Mouse (Mus musculus) liver, embryonic 14.5 days (tissue): Measurements from ENCODE around the gene B4galnt2. TPM values are rescaled to one million over a fixed set of nuclear protein-coding genes. Genes with fewer than 3 reads are reported as not detected.

Source experiments
- ATAC-seq: fragments of 200-750 bp; cut with Nextera tagmentation; 2 replicates; pipeline ENCODE4 v1.8.0; 2017; ENCODE audit warnings: moderate number of reproducible peaks, mild to moderate bottlenecking, moderate library complexity; ENCODE audit not compliant: insufficient read depth
- DNase-seq, 3 experiments: peaks; one replicate each; pipeline ENCODE4 v3.0.0-alpha.2; 2012 to 2013; ENCODE audit warnings: low read depth in 3 of 3, low spot score in 3 of 3
- H3K27ac ChIP-seq: fragments of 300-500 bp; sonication (generic); 2 replicates; pipeline ENCODE4 v1.5.1; 2014; ENCODE audit warnings: moderate library complexity, mild to moderate bottlenecking, control low read depth, inconsistent platforms
- H3K27me3 ChIP-seq: fragments of 300-500 bp; sonication (generic); 2 replicates; pipeline ENCODE4 v1.6.1; 2014; ENCODE audit warnings: mild to moderate bottlenecking, low read length, moderate library complexity; ENCODE audit not compliant: control insufficient read depth, insufficient read depth
- H3K36me3 ChIP-seq: fragments of 300-500 bp; sonication (generic); replicated peaks from 2 replicates; pipeline ENCODE4 v1.6.1; 2014; ENCODE audit warnings: low read depth; ENCODE audit not compliant: control insufficient read depth, insufficient read depth
- H3K4me1 ChIP-seq, 2 experiments: fragments of 200-500 bp in 1 of 2; fragments of 300-500 bp in 1 of 2; sonication (generic) in 1 of 2; replicated peaks; 2 replicates each; pipeline ENCODE4 v1.6.1; 2012 to 2014; ENCODE audit warnings: antibody characterized with exemption in 1 of 2, inconsistent platforms in 1 of 2, low read length in 1 of 2; ENCODE audit not compliant: control insufficient read depth in 2 of 2, insufficient read depth in 2 of 2
- H3K4me2 ChIP-seq: fragments of 300-500 bp; sonication (generic); 2 replicates; pipeline ENCODE4 v1.6.1; 2014; ENCODE audit warnings: low read depth, mild to moderate bottlenecking, control low read depth, moderate library complexity
- H3K4me3 ChIP-seq, 2 experiments: fragments of 200-500 bp in 1 of 2; fragments of 300-500 bp in 1 of 2; sonication (generic) in 1 of 2; 2 replicates each; pipeline ENCODE4 v1.5.1; 2012 to 2014; ENCODE audit warnings: low read depth in 2 of 2, low read length in 2 of 2, mild to moderate bottlenecking in 2 of 2, control low read depth in 1 of 2, inconsistent platforms in 1 of 2, moderate library complexity in 1 of 2; ENCODE audit not compliant: insufficient read depth in 1 of 2
- H3K9ac ChIP-seq: fragments of 300-500 bp; sonication (generic); replicated peaks from 2 replicates; pipeline ENCODE4 v1.6.1; 2014; ENCODE audit warnings: mild to moderate bottlenecking, control low read depth, moderate library complexity
- H3K9me3 ChIP-seq: fragments of 300-500 bp; sonication (generic); 2 replicates; pipeline ENCODE4 v1.6.1; 2016; ENCODE audit warnings: low read length, mixed read lengths; ENCODE audit not compliant: control insufficient read depth
- CTCF ChIP-seq: IDR thresholded peaks from 2 replicates; pipeline ENCODE4 v1.5.1; 2016; ENCODE audit warnings: antibody characterized with exemption, low read depth, control low read depth
- EP300 ChIP-seq: IDR thresholded peaks from 2 replicates; pipeline ENCODE4 v1.6.1; 2016; ENCODE audit warnings: antibody characterized with exemption, low read depth
- WGBS: fragments of 180-500 bp; shearing (Covaris S2); extraction: QIAGEN DNeasy Blood & Tissue Kit; methylation state at CpG from one replicate; pipeline ENCODE4 v1.1.7; 2014; ENCODE audit not compliant: insufficient replicate concordance; 5-methylcytosine and 5-hydroxymethylcytosine counted together
- polyA plus RNA-seq, 2 experiments: library from polyadenylated mRNA; depleted of rRNA in 1 of 2; stranded (reverse) in 1 of 2; unstranded in 1 of 2; fragments of >200 nt; fragmentation: Nextera tagmentation in 1 of 2; extraction: Ambion mirVana in 1 of 2; gene quantifications; 2 replicates each; pipeline versions ENCODE4 v1.2.1 to v1.2.3; 2012 to 2014

The B4galnt2 gene
- polyA plus RNA-seq, 2 experiments, result 0.02 to 0.09 TPM

GRCm38 (mm10) chr11:95859468-95859855 is 55.2 kb downstream of the B4galnt2 start:
- Histone ChIP-seq H3K4me2 (peak overlapping the region; percentile 95), H3K9ac (peak overlapping the region; percentile 78), H3K27me3 (no peaks in the 10 kb centered on the region), H3K4me3 (peak overlapping the region; percentile 76 to 78), H3K27ac (peak overlapping the region; percentile 97), H3K4me1 (peaks cover 17 to 20% of the 10 kb centered on the region in 2 experiments), H3K36me3 (no peaks in the 10 kb centered on the region), H3K9me3 (no peaks in the 10 kb centered on the region)
- under 1% methylated on average over 35 of the region's 35 CpGs for WGBS
- DNase-seq (peak; percentile 56 to 59 (median 56)), ATAC-seq (peak; percentile 54)
- TF ChIP-seq EP300, result no peak
- peak; percentile 31 for TF ChIP-seq CTCF

GRCm38 (mm10) chr11:95858528-95859467 is 55.9 kb downstream of the B4galnt2 start:
- TF ChIP-seq EP300 (peak; percentile 28), CTCF (no peak)
- H3K4me1 ChIP-seq, result peaks cover 17 to 20% of the 10 kb centered on the region in 2 experiments
- H3K9me3 ChIP-seq, result no peaks in the 10 kb centered on the region
- H3K4me2 ChIP-seq, result peak overlapping the region; percentile 95
- H3K9ac ChIP-seq, result peak overlapping the region; percentile 78
- peak overlapping the region; percentile 78 to 87 for H3K4me3 ChIP-seq
- ATAC-seq (peak; percentile 95), DNase-seq (peak; percentile 96 to 98 (median 97))
- WGBS, result under 1% methylated on average over 58 of the region's 58 CpGs
- H3K36me3 ChIP-seq, result no peaks in the 10 kb centered on the region
- no peaks in the 10 kb centered on the region for H3K27me3 ChIP-seq
- peak overlapping the region; percentile 97 for H3K27ac ChIP-seq

- no peak for DNase-seq
- Histone ChIP-seq H3K4me1 (peaks cover 17 to 20% of the 10 kb centered on the region in 2 experiments), H3K27me3 (no peaks in the 10 kb centered on the region), H3K4me2 (peak overlapping the region; percentile 95), H3K27ac (peak overlapping the region; percentile 97), H3K9me3 (no peaks in the 10 kb centered on the region), H3K4me3 (peak overlapping the region; percentile 78 to 87), H3K36me3 (no peaks in the 10 kb centered on the region), H3K9ac (peak overlapping the region; percentile 76)
- 28% methylated on average over 21 of the region's 21 CpGs for WGBS
- ATAC-seq, result no peak
- TF ChIP-seq EP300 (no peak), CTCF (no peak)
Measured at GRCm38 (mm10) chr11:95857716-95858527, 56.8 kb downstream of the B4galnt2 start.

- no peaks in the 10 kb centered on the region; the same call in 1 of the 2 replicates for H3K27me3 ChIP-seq
- H3K4me1 ChIP-seq, result peaks cover 17 to 20% of the 10 kb centered on the region in 2 experiments
- H3K9ac ChIP-seq, result no peak overlapping the region; the same call in 1 of the 2 replicates
- no peaks in the 10 kb centered on the region for H3K9me3 ChIP-seq
- H3K4me2 ChIP-seq, result peak overlapping the region; percentile 95
- H3K4me3 ChIP-seq, result no peak overlapping the region; a peak in 1 of 4 replicates
- DNase-seq (no peak), ATAC-seq (no peak)
- no peak overlapping the region; the same call in 1 of the 2 replicates for H3K27ac ChIP-seq
- no peak for TF ChIP-seq EP300
- TF ChIP-seq CTCF, result no peak
- no peaks in the 10 kb centered on the region for H3K36me3 ChIP-seq
- WGBS, result 82% methylated on average over 4 of the region's 4 CpGs
Measured at GRCm38 (mm10) chr11:95857306-95857705, 57.4 kb downstream of the B4galnt2 start.
